Mouse (Mus musculus) liver, postnatal 0 days (tissue): Measurements from ENCODE around the gene Hic1.

Experiments
- CTCF ChIP-seq: sonication (generic); IDR thresholded peaks from 2 replicates; pipeline ENCODE4 v1.5.1; 2016; ENCODE audit warnings: antibody characterized with exemption, low read depth
- EP300 ChIP-seq: IDR thresholded peaks from 2 replicates; pipeline ENCODE4 v1.6.1; 2016; ENCODE audit warnings: antibody characterized with exemption, low read depth, mild to moderate bottlenecking

DNA sequence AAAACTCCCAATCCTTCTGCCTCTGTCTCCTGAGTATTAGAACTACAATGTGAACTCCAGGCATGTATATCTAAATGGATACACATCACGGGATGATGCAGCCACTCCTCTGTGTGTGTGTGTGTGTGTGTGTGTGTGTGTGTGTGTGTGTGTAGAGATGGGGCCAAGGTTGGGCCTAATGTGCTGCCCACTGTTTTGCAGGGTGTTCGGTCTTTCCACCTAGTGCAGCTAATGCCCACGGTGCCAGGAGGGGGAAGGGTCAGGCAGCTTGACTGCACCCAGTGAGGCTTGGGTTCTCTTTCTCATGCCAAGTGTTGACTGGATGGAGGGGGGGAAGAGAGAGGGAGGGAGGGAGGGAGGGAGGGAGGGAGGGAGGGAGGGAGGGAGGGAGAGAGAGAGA lies 43.6 kb upstream of the Hic1 start:
- no peak for TF ChIP-seq EP300
- TF ChIP-seq CTCF, result no peak
